Mouse (Mus musculus): ENCODE results near the gene Pth2r. TPM values are rescaled to one million over a fixed set of nuclear protein-coding genes. Genes with fewer than 3 reads are reported as not detected.

Gene Pth2r
- polyA plus RNA-seq, 1 experiment = 5.3 TPM

GRCm38 (mm10) chr1:65312118-65312517 is 30.3 kb downstream of the Pth2r start:
- no peaks in the 10 kb centered on the region for H3K4me1 ChIP-seq (ENCODE audit: control insufficient read depth, insufficient read depth, low read length)
- no peaks in the 10 kb centered on the region for H3K36me3 ChIP-seq (ENCODE audit: control insufficient read depth, insufficient read depth, low read length)
- TF ChIP-seq POLR2A (IDR thresholded peaks at IDR 0.05; ENCODE audit: control insufficient read depth, low read depth, low read length) (no peak), CTCF (IDR thresholded peaks at IDR 0.05; ENCODE audit: control insufficient read depth, insufficient read depth, insufficient replicate concordance, low read depth, low read length) (no peak)
- H3K27me3 ChIP-seq (ENCODE audit: control insufficient read depth, insufficient read depth, low read length) = no peaks in the 10 kb centered on the region
- no peak overlapping the region for H3K4me3 ChIP-seq (ENCODE audit: control insufficient read depth, low read depth, low read length)
- no peak overlapping the region for H3K27ac ChIP-seq (ENCODE audit: control insufficient read depth, insufficient read depth, low read depth, low read length)

DNA sequence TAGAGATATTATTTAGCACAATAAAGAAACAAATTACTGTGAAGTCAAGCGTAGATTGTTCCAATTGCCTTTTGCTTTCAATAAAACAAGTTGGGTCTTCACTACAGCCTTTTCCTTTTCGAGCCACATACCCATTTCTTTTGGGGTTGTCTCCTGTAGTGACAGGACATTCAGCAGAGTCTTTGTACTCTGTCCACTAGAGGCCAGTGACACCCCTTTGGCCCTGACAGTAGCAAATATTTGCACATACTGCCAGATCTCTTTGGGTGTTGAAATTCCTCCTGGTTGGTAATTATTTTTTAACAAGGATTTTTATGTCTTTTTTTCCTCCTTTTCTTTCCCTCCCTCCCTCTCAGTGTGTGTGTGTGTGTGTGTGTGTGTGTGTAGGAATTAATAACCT is 31.0 kb downstream of the Pth2r start:
- TF ChIP-seq POLR2A (IDR thresholded peaks at IDR 0.05; ENCODE audit: control insufficient read depth, low read depth, low read length) (no peak), CTCF (IDR thresholded peaks at IDR 0.05; ENCODE audit: control insufficient read depth, insufficient read depth, insufficient replicate concordance, low read depth, low read length) (no peak)
- no peak overlapping the region for H3K4me3 ChIP-seq (ENCODE audit: control insufficient read depth, low read depth, low read length)
- H3K27ac ChIP-seq (ENCODE audit: control insufficient read depth, insufficient read depth, low read depth, low read length) = no peak overlapping the region
- no peaks in the 10 kb centered on the region for H3K36me3 ChIP-seq (ENCODE audit: control insufficient read depth, insufficient read depth, low read length)
- no peaks in the 10 kb centered on the region for H3K27me3 ChIP-seq (ENCODE audit: control insufficient read depth, insufficient read depth, low read length)
- H3K4me1 ChIP-seq (ENCODE audit: control insufficient read depth, insufficient read depth, low read length) = no peaks in the 10 kb centered on the region

GRCm38 (mm10) chr1:65314054-65315021 is 32.5 kb downstream of the Pth2r start:
- TF ChIP-seq POLR2A (IDR thresholded peaks at IDR 0.05; ENCODE audit: control insufficient read depth, low read depth, low read length) (no peak), CTCF (IDR thresholded peaks at IDR 0.05; ENCODE audit: control insufficient read depth, insufficient read depth, insufficient replicate concordance, low read depth, low read length) (no peak)
- no peaks in the 10 kb centered on the region for H3K4me1 ChIP-seq (ENCODE audit: control insufficient read depth, insufficient read depth, low read length)
- no peak overlapping the region for H3K27ac ChIP-seq (ENCODE audit: control insufficient read depth, insufficient read depth, low read depth, low read length)
- no peaks in the 10 kb centered on the region for H3K27me3 ChIP-seq (ENCODE audit: control insufficient read depth, insufficient read depth, low read length)
- H3K36me3 ChIP-seq (ENCODE audit: control insufficient read depth, insufficient read depth, low read length) = no peaks in the 10 kb centered on the region
- H3K4me3 ChIP-seq (ENCODE audit: control insufficient read depth, low read depth, low read length) = no peak overlapping the region

GRCm38 (mm10) chr1:65315022-65315407 is 33.2 kb downstream of the Pth2r start:
- H3K4me3 ChIP-seq (ENCODE audit: control insufficient read depth, low read depth, low read length) = no peak overlapping the region
- H3K4me1 ChIP-seq (ENCODE audit: control insufficient read depth, insufficient read depth, low read length) = no peaks in the 10 kb centered on the region
- H3K27me3 ChIP-seq (ENCODE audit: control insufficient read depth, insufficient read depth, low read length) = no peaks in the 10 kb centered on the region
- no peak for TF ChIP-seq POLR2A (IDR thresholded peaks at IDR 0.05; ENCODE audit: control insufficient read depth, low read depth, low read length)
- no peak for TF ChIP-seq CTCF (IDR thresholded peaks at IDR 0.05; ENCODE audit: control insufficient read depth, insufficient read depth, insufficient replicate concordance, low read depth, low read length)
- no peak overlapping the region for H3K27ac ChIP-seq (ENCODE audit: control insufficient read depth, insufficient read depth, low read depth, low read length)
- no peaks in the 10 kb centered on the region for H3K36me3 ChIP-seq (ENCODE audit: control insufficient read depth, insufficient read depth, low read length)

DNA sequence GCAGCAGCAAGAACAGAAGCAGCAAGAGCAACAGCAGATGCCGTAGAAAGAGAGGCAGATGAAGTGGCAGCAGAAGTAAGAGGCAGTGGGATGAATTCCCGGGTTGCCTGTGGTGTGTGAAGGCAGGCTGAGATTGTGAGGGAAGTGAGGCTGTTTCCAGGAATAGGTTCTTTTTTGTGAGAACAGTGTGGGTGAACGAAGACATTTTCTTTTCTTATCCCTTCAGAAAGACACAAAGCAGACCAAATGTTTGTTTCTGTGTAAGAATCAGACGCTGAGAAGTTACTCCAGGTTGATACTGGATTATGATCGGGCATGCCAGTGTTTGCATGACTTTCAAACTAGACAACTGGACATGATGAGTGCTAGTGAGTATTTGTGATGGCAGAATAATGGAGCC is 52.2 kb downstream of the Pth2r start:
- Histone ChIP-seq H3K27me3 (ENCODE audit: control insufficient read depth, insufficient read depth, low read length) (no peaks in the 10 kb centered on the region), H3K4me3 (ENCODE audit: control insufficient read depth, low read depth, low read length) (no peak overlapping the region), H3K36me3 (ENCODE audit: control insufficient read depth, insufficient read depth, low read length) (no peaks in the 10 kb centered on the region), H3K27ac (ENCODE audit: control insufficient read depth, insufficient read depth, low read depth, low read length) (no peak overlapping the region), H3K4me1 (ENCODE audit: control insufficient read depth, insufficient read depth, low read length) (no peaks in the 10 kb centered on the region)
- no peak for TF ChIP-seq CTCF (IDR thresholded peaks at IDR 0.05; ENCODE audit: control insufficient read depth, insufficient read depth, insufficient replicate concordance, low read depth, low read length)
- no peak for TF ChIP-seq POLR2A (IDR thresholded peaks at IDR 0.05; ENCODE audit: control insufficient read depth, low read depth, low read length)

DNA sequence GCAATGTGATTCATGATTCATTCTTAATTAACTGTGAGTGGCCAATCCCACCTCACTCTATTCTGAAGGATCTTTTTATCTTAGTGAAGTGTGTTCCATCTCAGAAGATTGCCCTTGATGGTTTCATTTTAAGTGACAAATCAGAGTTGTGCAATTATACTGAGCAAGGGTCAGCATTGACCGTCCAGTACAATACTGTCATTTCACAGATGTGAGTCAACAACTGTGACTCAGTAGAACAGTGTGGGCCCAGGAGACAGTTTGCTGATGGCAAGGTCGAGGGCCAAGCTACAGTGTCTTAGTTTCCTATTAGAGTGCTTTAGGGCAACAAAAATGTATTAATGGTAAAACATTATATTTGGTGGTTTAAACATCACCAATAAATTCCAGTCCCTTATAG is 55.9 kb downstream of the Pth2r start:
- H3K4me1 ChIP-seq (ENCODE audit: control insufficient read depth, insufficient read depth, low read length) = no peaks in the 10 kb centered on the region
- no peak overlapping the region for H3K4me3 ChIP-seq (ENCODE audit: control insufficient read depth, low read depth, low read length)
- TF ChIP-seq CTCF (IDR thresholded peaks at IDR 0.05; ENCODE audit: control insufficient read depth, insufficient read depth, insufficient replicate concordance, low read depth, low read length) = no peak
- TF ChIP-seq POLR2A (IDR thresholded peaks at IDR 0.05; ENCODE audit: control insufficient read depth, low read depth, low read length) = no peak
- H3K36me3 ChIP-seq (ENCODE audit: control insufficient read depth, insufficient read depth, low read length) = no peaks in the 10 kb centered on the region
- H3K27ac ChIP-seq (ENCODE audit: control insufficient read depth, insufficient read depth, low read depth, low read length) = no peak overlapping the region
- no peaks in the 10 kb centered on the region for H3K27me3 ChIP-seq (ENCODE audit: control insufficient read depth, insufficient read depth, low read length)

- H3K27ac ChIP-seq (ENCODE audit: control insufficient read depth, insufficient read depth, low read depth, low read length) = no peak overlapping the region
- no peaks in the 10 kb centered on the region for H3K36me3 ChIP-seq (ENCODE audit: control insufficient read depth, insufficient read depth, low read length)
- no peak overlapping the region for H3K4me3 ChIP-seq (ENCODE audit: control insufficient read depth, low read depth, low read length)
- no peaks in the 10 kb centered on the region for H3K4me1 ChIP-seq (ENCODE audit: control insufficient read depth, insufficient read depth, low read length)
- TF ChIP-seq CTCF (IDR thresholded peaks at IDR 0.05; ENCODE audit: control insufficient read depth, insufficient read depth, insufficient replicate concordance, low read depth, low read length) (no peak), POLR2A (IDR thresholded peaks at IDR 0.05; ENCODE audit: control insufficient read depth, low read depth, low read length) (no peak)
- H3K27me3 ChIP-seq (ENCODE audit: control insufficient read depth, insufficient read depth, low read length) = no peaks in the 10 kb centered on the region
Observed at GRCm38 (mm10) chr1:65340240-65340639, 58.4 kb downstream of the Pth2r start.
